Mouse (Mus musculus) CH12.LX (cell line): ENCODE results near the gene Nod2. TPM values are rescaled to one million over a fixed set of nuclear protein-coding genes. Genes with fewer than 3 reads are reported as not detected.

ENCODE experiments used
- DNase-seq: peaks from one replicate; pipeline ENCODE4 v3.0.0-alpha.2; 2013; ENCODE audit errors: extremely low read depth
- H3K27ac ChIP-seq: 2 replicates; pipeline ENCODE4 v1.5.1; 2012; ENCODE audit warnings: low read depth, mild to moderate bottlenecking, control low read depth, moderate library complexity; ENCODE audit not compliant: insufficient read depth
- H3K27me3 ChIP-seq: replicated peaks from 2 replicates; pipeline ENCODE3; 2012; ENCODE audit warnings: inconsistent platforms
- H3K36me3 ChIP-seq, 2 experiments: replicated peaks in 1 of 2; 2 replicates each; pipeline versions ENCODE3 to v1.6.1; 2012; ENCODE audit warnings: inconsistent platforms in 1 of 2, low read length in 1 of 2, mild to moderate bottlenecking in 1 of 2, mixed read lengths in 1 of 2, moderate library complexity in 1 of 2; ENCODE audit not compliant: control insufficient read depth in 1 of 2, insufficient read depth in 1 of 2
- H3K4me1 ChIP-seq, 2 experiments: 2 replicates each; pipeline ENCODE4 v1.6.1; 2012; ENCODE audit warnings: inconsistent platforms in 1 of 2, moderate library complexity in 1 of 2; ENCODE audit not compliant: insufficient read depth in 2 of 2, control insufficient read depth in 1 of 2
- H3K4me2 ChIP-seq: 2 replicates; pipeline ENCODE4 v1.6.1; 2012; ENCODE audit warnings: low read depth, mild to moderate bottlenecking, control low read depth; ENCODE audit not compliant: poor library complexity, insufficient read depth, severe bottlenecking
- H3K4me3 ChIP-seq, 3 experiments: fragments of 150-350 bp in 1 of 3; sonication (generic) in 1 of 3; replicated peaks in 1 of 3; 2 replicates each; pipeline versions ENCODE3 to v1.5.1; 2011 to 2012; ENCODE audit warnings: low read depth in 2 of 3, low read length in 2 of 3, mild to moderate bottlenecking in 2 of 3, moderate library complexity in 2 of 3, control low read depth in 1 of 3, improper control_type of control experiment in 1 of 3, inconsistent platforms in 1 of 3, mixed read lengths in 1 of 3; ENCODE audit not compliant: poor library complexity in 1 of 3
- H3K79me2 ChIP-seq: replicated peaks from 2 replicates; pipeline ENCODE4 v1.6.1; 2012; ENCODE audit warnings: mild to moderate bottlenecking, moderate library complexity; ENCODE audit not compliant: control insufficient read depth, poor library complexity, insufficient read depth, severe bottlenecking; ENCODE audit errors: extremely low read depth
- H3K9ac ChIP-seq: 2 replicates; pipeline ENCODE4 v1.6.1; 2012; ENCODE audit warnings: low read depth, mild to moderate bottlenecking, control low read depth, moderate library complexity; ENCODE audit not compliant: insufficient read depth
- H3K9me3 ChIP-seq: replicated peaks from 2 replicates; pipeline ENCODE3; 2012; ENCODE audit warnings: low read length, inconsistent platforms, mixed read lengths
- CHD2 ChIP-seq: IDR thresholded peaks from 2 replicates; pipeline ENCODE4 v1.6.1; 2011; ENCODE audit warnings: low read length, improper control_type of control experiment
- CTCF ChIP-seq, 2 experiments: IDR thresholded peaks in 1 of 2; conservative IDR thresholded peaks in 1 of 2; 2 replicates each; pipeline ENCODE4 v1.5.1; 2011 to 2012; ENCODE audit warnings: low read depth in 2 of 2, low read length in 2 of 2, improper control_type of control experiment in 1 of 2, inconsistent platforms in 1 of 2, mild to moderate bottlenecking in 1 of 2, moderate library complexity in 1 of 2
- ELF1 ChIP-seq: IDR thresholded peaks from 2 replicates; pipeline ENCODE4 v1.6.1; 2014; ENCODE audit warnings: low read depth, mild to moderate bottlenecking, inconsistent platforms, low read length, improper control_type of control experiment
- GABPA ChIP-seq: IDR thresholded peaks from 2 replicates; pipeline ENCODE4 v1.6.1; 2012; ENCODE audit warnings: low read depth, low read length, improper control_type of control experiment, inconsistent platforms; ENCODE audit not compliant: insufficient replicate concordance
- HCFC1 ChIP-seq: IDR thresholded peaks from 2 replicates; pipeline ENCODE4 v1.6.1; 2012; ENCODE audit warnings: low read depth, mild to moderate bottlenecking, inconsistent platforms, low read length, improper control_type of control experiment
- IRF4 ChIP-seq: IDR thresholded peaks from 2 replicates; pipeline ENCODE4 v1.6.1; 2014; ENCODE audit warnings: low read depth, mild to moderate bottlenecking, inconsistent platforms, low read length, improper control_type of control experiment
- JUN ChIP-seq: IDR thresholded peaks from 2 replicates; pipeline ENCODE4 v1.6.1; 2011; ENCODE audit warnings: low read depth, mild to moderate bottlenecking, low read length, improper control_type of control experiment, moderate library complexity; ENCODE audit not compliant: insufficient read depth
- JUND ChIP-seq: conservative IDR thresholded peaks from 2 replicates; pipeline ENCODE4 v1.6.1; 2011; ENCODE audit warnings: low read depth, low read length, improper control_type of control experiment
- MAFK ChIP-seq: IDR thresholded peaks from 2 replicates; pipeline ENCODE4 v1.6.1; 2011; ENCODE audit warnings: low read length, improper control_type of control experiment; ENCODE audit not compliant: insufficient replicate concordance
- MXI1 ChIP-seq: IDR thresholded peaks from 2 replicates; pipeline ENCODE4 v1.6.1; 2011; ENCODE audit warnings: mild to moderate bottlenecking, low read depth, low read length, improper control_type of control experiment
- NRF1 ChIP-seq: IDR thresholded peaks from 2 replicates; pipeline ENCODE4 v1.6.1; 2014; ENCODE audit warnings: low read depth, mild to moderate bottlenecking, inconsistent platforms, low read length, improper control_type of control experiment, moderate library complexity
- POLR2A ChIP-seq: IDR thresholded peaks from 2 replicates; pipeline ENCODE4 v1.6.1; 2011; ENCODE audit warnings: low read depth, mild to moderate bottlenecking, improper control_type of control experiment, low read length
- RAD21 ChIP-seq: IDR thresholded peaks from 2 replicates; pipeline ENCODE4 v1.6.1; 2011; ENCODE audit warnings: low read depth, mild to moderate bottlenecking, low read length, improper control_type of control experiment, moderate library complexity
- SIN3A ChIP-seq: IDR thresholded peaks from 2 replicates; pipeline ENCODE4 v1.6.1; 2012; ENCODE audit warnings: low read length, improper control_type of control experiment, inconsistent platforms
- SMC3 ChIP-seq: IDR thresholded peaks from 2 replicates; pipeline ENCODE4 v1.6.1; 2011; ENCODE audit warnings: low read depth, low read length, improper control_type of control experiment
- ZC3H11A ChIP-seq: IDR thresholded peaks from 2 replicates; pipeline ENCODE4 v1.6.1; 2012; ENCODE audit warnings: low read depth, mild to moderate bottlenecking, inconsistent platforms, low read length, improper control_type of control experiment
- ZKSCAN1 ChIP-seq: IDR thresholded peaks from 2 replicates; pipeline ENCODE4 v1.6.1; 2012; ENCODE audit warnings: low read depth, inconsistent platforms, low read length, improper control_type of control experiment, borderline replicate concordance
- ZMIZ1 ChIP-seq: IDR thresholded peaks from 2 replicates; pipeline ENCODE4 v1.6.1; 2012; ENCODE audit warnings: low read depth, mild to moderate bottlenecking, inconsistent platforms, low read length, improper control_type of control experiment
- dilution Hi-C: fragments of 300-500 bp; cut with MboI; formaldehyde crosslinking; loops from 2 replicates; pipeline ENCODE4 v1.14.3; 2020; ENCODE audit warnings: low sequenced_read_pairs; ENCODE audit not compliant: extremely low pct_unique_long_range_greater_than_20kb, extremely low pct_ligation_motif_present
- in situ Hi-C: fragments of 300-500 bp; cut with MboI; formaldehyde crosslinking; loops from 3 replicates; pipeline ENCODE4 v1.14.3; 2019; ENCODE audit warnings: low sequenced_read_pairs, low pct_ligation_motif_present, low pct_unique_long_range_greater_than_20kb, mixed read lengths
- polyA plus RNA-seq: library from polyadenylated mRNA; unstranded; fragments of >175 nt; gene quantifications from 2 replicates; pipeline ENCODE4 v1.2.1, GENCODE M21; 2012; ENCODE audit warnings: low read depth; ENCODE audit not compliant: insufficient read length
- total RNA-seq, 2 experiments: library from RNA; depleted of rRNA; stranded (reverse); fragments of 300-350 nt in 1 of 2; fragments of >200 nt in 1 of 2; gene quantifications; 2 replicates each; pipeline ENCODE4 v1.2.3; 2012 to 2014

The Nod2 gene
- total and polyA plus RNA-seq, 3 experiments: 4.3 to 10.9 (median 7.5) TPM

DNA sequence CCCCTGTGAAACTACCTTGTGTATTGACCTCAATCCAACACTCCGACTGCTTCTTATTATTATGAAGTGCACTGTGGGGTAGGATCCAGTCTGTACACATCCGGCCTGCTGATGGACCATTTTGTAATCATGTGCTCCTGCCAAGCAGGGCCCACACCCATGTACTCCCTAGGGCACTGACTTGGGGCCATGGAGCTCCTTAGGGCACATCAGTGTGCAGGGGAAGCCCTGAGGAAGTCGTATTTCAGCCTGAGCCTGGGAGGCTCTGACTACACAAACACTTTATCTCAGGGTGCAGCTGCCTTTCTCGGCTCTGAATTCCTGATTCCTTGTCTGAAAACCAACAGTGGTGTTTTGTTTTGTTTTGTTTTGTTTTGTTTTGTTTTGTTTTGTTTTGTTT is 16.9 kb upstream of the Nod2 start:
- Histone ChIP-seq H3K36me3 (peaks cover 82 to 88% of the 10 kb centered on the region in 2 experiments), H3K27me3 (no peaks in the 10 kb centered on the region), H3K4me3 (no peak overlapping the region), H3K9me3 (peaks cover 27% of the 10 kb centered on the region), H3K27ac (peak overlapping the region; percentile 31; the same call in 1 of the 2 replicates), H3K4me2 (no peak overlapping the region), H3K4me1 (peaks cover 35 to 68% of the 10 kb centered on the region in 2 experiments), H3K9ac (no peak overlapping the region), H3K79me2 (peaks cover 53% of the 10 kb centered on the region)
- in situ Hi-C loops (no loop called here), dilution Hi-C loops (no loop called here)
- no peak for DNase-seq
- TF ChIP-seq JUN (no peak), SMC3 (no peak), RAD21 (no peak), IRF4 (no peak), ELF1 (no peak), GABPA (no peak), ZMIZ1 (no peak), MAFK (no peak), HCFC1 (no peak), ZKSCAN1 (no peak), MXI1 (no peak), NRF1 (no peak), JUND (no peak), ZC3H11A (no peak)

DNA sequence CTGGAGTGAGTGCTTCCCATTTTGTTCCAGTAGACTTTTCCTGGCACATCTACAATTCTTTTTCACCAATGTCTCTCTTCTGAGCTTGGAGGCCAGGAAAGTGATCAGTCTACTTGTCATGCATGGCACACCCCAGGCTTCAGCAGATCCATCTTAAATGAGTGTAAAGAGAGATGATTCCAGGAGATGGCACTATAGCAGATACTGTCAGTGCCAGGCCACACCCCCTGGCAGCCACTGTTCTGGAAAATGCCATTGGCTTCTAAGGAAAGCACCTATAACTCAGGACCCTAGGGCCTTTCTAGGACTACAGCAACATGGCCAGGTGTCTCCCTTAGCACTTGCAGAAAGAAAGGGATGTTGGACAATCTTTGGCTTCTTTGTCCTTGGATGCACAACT is 16.0 kb upstream of the Nod2 start:
- peaks cover 74 to 79% of the 10 kb centered on the region in 2 experiments for H3K36me3 ChIP-seq
- H3K79me2 ChIP-seq: peaks cover 60% of the 10 kb centered on the region
- DNase-seq: no peak
- no peak overlapping the region for H3K4me3 ChIP-seq
- peaks cover 27% of the 10 kb centered on the region for H3K9me3 ChIP-seq
- no peak overlapping the region for H3K9ac ChIP-seq
- peaks cover 31 to 59% of the 10 kb centered on the region in 2 experiments for H3K4me1 ChIP-seq
- no peak overlapping the region for H3K4me2 ChIP-seq
- dilution Hi-C loops: no loop called here
- H3K27me3 ChIP-seq: no peaks in the 10 kb centered on the region
- TF ChIP-seq MXI1 (no peak), JUN (no peak), RAD21 (peak; percentile 47), SIN3A (no peak), CTCF (conservative IDR thresholded peaks at IDR 0.05 in 1 of 2, IDR thresholded peaks at IDR 0.05 in 1 of 2; ENCODE audit: low read depth in 2 of 2, low read length in 2 of 2) (peak in 1 of 2 experiments; percentile 55; a peak in 2 of 4 replicates), CHD2 (no peak), SMC3 (peak; percentile 71), POLR2A (0 out of 2 replicates have a peak, but pooled peaks have one; percentile 9), HCFC1 (no peak)
- in situ Hi-C loops: no loop called here
- no peak overlapping the region for H3K27ac ChIP-seq
